Mouse (Mus musculus) NIH3T3 (cell line): ENCODE results near the gene Siah1a.

Experiments
- DNase-seq: peaks from one replicate; pipeline ENCODE4 v3.0.0-alpha.2; 2012; ENCODE audit warnings: low read depth

Siah1a gene

DNA sequence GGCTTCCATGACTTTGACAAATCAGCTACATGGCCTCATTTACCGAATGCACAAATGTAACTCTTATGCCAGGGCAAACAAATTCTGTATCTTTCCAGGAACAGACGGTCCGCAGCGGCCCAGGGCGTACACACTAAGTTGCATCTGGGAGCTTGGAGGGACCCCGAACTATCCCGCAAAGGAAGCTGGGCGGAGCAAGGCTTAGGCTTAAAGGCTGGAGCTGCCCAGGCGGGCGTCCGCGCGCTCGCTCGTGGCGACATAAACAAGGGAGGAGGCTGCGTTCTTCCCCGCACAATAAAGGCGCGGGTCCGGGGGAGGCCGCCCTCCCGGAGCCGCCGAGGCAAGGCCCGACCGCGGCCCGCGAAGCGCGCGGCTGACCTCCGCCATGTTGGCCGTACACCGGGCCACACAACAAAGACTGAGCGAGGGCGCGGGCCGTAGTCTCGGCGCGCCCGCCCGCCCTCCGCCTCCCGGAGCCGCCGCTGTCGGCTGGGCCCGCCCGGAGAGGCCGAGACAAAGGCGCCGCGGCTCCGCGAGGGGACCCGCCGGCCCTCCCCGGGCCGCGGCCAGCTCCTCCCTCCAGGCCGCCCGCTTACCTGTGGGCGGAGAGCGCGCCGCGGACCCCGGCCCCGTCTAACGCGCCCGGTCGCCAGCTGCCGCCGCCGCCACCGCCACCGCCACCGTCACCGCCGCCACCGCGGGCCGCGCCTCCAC, at the start of gene Siah1a, which contains the start of gene Gm10638:
Gene Siah1a (minus strand): TSS at position 714 of the 714 bp plus-strand sequence.
Gene Gm10638 (plus strand): TSS at position 479 of the 714 bp plus-strand sequence.
- peak; percentile 77 for DNase-seq

DNA sequence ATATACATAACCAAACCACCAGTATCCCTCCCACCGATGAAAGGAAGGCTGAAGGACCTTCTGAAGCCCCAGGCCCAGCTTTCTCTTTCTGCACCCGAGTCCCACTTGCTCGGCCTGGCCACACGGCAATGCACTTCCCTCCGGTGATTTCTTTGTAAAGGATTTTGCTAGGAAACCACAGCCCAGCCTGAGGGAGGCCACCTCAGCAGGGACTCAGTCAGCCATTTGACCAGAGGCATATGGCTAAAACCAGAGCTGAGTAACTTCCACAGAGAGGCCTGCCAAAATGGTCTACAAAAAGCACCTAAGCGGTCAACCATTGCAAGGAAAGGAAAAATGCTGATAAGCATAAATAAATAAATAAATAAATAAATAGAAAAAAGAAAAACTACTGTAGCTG, 49.0 kb upstream of the Siah1a start:
- DNase-seq, result no peak

DNA sequence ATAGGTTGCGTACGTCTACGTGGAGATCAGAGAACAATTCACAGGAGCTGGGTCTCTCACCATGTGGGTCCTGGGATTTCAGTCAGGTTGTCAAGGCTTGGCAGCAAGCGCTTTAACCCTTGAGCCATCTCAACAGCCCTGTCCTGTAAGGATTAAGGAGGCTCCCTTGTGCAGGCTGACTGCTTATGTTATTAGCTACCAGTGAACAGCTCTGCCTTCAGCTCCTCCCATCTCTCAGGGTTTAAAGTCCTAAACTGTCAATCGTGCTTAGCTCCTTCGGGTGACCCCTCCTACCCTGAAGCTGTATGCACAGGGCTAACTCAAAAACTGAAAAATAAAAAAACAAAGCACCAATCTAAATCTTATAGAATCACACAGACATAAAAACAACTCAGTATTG, 45.8 kb upstream of the Siah1a start:
- no peak for DNase-seq

DNA sequence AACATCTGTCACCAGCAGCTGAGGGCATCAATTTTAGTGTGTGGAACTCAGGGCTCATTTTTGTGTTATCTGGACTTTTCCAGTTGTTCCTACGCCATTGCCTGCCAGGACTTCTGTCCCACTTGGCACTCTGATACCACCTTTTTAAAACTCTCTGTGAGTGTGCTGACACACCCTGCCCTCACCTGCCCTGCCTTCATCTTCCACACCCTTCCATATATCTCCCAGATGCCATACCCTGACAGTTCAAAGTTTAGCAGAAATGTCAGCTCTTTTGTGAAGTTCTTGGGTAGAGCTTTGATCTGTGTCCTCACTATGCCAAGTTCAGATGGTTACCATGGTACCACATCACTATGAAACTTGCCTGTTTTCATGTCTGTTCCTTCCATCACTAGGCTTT, 43.8 kb upstream of the Siah1a start:
- no peak for DNase-seq

DNA sequence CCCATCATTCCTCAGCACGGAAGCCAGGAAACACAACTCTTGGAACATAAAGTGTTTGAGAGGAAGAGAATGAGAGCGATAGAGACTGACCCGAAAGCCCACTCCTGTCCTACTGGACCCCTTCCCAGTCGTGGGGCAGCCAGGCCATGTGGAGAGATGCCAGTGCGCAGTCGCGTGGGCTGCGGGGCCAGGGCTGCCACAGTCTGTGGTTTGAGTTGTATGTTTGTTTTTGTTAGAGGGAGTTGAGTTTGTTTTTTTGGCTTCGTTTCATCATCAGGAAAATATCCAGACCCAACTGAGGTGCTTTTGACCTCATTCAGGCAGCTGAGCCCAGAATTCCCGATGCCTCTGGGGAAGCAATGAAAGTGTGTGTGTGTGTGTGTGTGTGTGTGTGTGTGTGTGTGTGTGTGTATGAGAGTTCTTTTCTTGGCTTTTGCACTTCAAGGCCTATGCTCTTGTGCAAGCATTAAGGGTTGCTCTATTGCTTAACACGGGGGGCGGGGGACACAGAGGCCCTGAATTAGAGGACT, 42.2 kb upstream of the Siah1a start:
- DNase-seq, result peak; percentile 80

DNA sequence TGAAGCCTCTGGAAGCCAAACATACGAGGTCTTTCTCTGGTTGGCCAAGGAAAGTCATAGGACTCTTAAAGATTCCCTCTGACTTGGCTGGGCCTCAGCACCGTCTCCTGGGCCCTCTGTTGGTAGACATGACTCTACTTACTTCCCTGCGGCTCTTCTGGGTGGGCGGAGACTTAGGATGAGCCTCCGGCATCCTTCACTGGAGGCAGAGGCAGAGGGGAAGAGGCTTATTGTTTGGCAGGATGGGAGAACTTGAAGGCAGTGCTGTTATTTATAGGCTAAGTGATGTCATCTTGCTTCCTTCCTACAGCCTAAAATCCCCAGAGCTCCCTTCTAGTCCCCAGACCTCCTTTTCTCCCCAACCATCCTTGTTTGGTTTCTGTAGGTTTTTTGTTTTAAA, 40.8 kb upstream of the Siah1a start:
- no peak for DNase-seq

DNA sequence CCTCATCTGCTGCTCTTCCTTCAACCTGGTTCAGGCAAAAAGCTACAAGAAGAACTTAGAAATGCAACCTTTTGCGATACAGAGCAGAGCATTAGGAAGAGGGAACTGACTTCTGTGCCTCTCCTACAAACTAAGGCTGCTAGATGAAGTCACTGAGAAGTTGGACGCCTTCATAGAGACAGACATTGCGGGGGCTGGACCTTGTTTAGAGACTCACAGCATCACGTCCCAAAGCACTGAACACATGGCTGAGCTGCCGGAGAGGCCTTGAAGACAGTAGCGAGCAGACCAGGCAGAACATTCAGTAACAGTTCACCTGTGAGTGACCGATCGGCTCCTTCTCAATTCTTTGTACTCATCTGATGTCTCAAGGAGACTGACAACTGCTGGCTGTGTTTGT, 35.4 kb upstream of the Siah1a start:
- no peak for DNase-seq

DNA sequence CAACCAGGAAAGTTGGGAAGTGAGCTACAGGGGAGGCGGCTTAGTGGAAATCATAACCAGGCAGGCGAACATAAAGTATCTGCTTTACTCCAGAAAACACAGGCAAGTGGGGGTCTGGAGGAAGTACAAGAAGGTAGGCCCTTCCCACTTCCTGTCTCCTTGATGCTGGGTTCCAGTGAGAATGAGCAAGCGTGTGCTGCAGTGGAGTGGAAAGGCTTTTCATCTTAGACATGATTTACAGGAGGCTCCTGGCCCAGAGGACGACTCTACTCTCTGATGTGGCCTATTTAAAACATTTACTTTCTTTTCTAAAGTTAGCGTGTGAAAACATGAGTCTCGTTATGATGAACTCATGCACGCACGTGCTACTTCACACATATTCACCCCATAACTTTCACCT, 33.5 kb upstream of the Siah1a start:
- no peak for DNase-seq

DNA sequence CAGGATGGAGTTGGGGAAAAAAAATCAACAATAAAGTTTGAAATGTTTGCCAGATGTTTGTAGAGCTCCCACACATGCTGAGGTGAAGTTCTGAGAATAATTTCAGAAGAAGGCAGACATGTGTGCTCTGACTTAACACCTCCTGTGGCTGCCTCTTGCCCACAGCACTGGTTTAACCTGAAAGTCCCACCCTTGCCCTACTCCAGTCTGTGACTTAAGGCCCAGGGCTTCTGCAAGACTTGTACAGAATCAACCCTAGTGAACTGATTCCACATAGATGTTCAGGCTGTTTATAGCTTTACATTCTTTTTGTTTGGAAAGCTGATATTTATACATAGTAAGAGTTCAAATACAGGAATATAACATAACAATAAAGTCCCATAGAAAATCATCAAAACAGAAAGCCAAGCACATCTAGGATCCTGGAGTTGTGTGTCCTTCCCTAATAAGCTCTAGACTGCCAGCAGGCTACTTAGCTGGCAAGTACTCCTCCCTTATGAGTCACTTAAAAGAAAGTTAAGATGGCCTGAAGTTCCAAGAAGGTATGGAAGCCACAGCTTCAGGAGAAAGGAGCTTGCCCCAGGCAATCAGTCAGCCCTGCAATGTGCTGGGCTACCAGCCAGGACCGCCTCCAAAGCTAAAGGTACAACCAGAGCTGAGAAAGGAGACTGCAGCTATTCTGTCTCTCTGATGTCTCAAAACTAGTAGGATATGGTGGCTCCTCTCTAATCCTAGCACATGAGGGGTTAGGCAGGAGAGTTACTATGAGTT, 24.4 kb upstream of the Siah1a start:
- DNase-seq, result peak; percentile 79

DNA sequence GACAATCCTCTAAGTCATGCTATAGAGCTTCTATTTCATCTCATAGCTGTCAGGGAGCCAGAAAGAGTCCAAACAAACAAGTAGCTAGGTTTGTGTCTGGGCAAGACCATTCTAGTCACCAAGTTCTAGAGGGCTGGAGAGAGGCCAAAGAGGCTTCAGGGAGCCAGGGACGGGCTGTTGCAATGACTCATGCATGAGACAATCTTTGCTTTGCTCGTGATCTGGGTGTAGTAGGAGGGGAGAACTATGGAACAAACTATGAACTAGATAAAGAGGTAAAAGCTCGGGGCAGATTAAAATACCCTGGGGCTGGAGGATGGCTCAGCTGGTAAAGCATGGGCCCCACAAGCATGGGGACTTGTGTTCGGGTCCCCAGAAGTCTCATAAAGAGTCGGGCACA, 22.8 kb upstream of the Siah1a start:
- DNase-seq, result peak; percentile 90

DNA sequence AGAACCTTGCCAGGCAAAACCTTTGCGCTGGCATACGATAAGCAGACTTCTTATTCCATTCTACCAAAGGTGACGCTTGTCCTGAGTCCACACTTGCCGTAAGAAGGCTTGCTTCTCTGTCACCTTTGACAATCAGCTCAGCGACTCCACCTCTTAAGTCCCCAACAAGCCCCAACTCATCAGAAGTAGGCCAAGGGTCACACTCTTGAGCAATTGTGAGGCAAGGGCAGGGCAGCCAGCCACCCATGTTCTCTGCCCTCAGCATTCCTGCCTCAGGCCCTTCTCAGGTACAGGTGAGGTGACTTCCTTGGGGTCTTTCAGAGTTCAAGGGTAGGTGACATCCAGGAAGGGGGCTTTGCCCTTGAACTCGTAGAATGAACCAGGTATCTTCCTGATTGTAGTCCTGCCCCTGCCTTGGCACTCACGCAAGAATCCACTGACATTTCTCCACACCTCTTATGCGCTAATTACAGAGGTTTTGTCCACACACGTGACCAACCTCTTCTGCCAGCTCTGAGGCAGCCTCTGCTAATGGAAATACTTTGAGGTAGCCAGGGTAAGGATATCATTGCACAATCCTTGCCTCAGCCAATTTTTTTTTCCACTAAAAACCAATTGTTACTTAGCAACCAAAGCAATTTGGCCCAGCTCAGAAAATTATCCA, 20.9 kb upstream of the Siah1a start:
- DNase-seq, result peak; percentile 51

DNA sequence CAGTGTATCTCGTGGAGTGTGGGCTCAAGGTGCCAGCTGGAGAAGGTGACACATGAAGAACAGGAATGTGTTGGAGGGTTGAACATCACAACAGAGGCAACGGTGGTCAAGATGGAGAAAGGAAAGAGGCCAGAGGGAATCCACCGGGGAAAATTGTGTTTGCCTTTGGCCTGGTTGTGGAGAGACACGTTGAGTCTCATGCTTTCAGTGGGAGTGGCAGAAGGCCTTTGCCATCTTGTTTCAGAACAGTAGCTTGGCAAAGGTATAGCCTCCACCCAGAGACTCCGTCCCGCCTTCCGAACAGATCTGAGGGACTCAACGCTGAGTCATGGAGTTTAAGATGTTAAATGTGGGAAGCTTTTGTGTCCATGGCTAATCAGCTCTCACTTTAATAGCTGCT, 19.9 kb upstream of the Siah1a start:
- DNase-seq, result no peak

DNA sequence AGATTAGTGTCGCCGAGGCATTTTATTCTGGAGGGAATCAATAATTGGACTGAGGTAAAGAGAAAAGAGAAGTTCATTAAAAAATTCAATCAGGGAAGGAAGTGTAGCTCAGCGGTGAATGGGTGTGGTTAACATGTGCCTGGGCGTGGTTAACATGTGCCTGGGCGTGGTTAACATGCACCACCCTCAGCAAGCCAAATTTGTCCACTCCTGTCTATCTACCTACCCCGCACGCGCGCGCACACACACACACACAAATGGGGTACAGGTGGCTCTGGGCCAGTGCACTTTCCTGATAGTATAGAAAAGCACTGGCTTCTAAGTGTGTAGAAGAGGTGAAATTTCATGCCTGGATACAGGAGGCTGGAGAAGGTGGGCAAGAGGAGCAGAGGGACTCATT, 19.4 kb upstream of the Siah1a start:
- DNase-seq, result no peak

DNA sequence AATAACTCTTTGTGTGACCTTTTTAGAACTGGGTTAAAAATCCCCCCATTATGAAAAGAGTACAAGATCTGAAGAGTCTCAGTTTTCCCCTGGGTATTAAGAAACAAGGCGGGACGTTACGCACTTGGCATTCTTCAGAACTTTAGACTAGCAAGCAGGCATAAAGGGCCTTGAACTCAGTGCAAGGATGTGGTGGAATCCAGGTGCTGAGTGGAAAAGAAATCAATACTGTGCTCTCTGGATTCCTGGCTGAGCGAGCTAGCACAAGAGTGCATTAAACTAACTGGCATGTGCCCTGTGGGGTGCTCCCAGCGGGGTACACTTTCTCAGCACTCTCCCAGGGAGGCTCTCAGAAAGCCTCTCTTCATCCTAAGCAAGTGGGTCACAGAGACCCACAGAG, 17.1 kb upstream of the Siah1a start:
- DNase-seq, result no peak

DNA sequence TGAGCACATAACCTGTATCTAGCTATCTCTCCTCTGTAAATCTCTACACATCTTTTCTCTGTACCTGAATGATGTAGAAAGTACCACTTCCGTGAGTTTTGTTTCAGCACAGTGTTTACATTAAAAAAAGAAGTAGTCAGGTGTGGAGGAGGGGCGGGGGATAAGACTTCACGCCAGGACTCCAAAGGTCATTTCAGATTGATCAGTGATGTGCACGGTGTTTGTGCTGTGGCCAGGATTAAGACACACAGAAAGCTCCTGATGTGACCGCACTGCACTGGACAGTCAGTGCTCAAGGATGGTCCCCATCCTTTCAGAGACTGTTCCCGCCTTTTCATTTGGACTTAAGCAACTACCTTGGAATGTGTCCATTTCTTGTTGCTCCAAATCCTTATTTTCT, 15.0 kb upstream of the Siah1a start:
- no peak for DNase-seq

DNA sequence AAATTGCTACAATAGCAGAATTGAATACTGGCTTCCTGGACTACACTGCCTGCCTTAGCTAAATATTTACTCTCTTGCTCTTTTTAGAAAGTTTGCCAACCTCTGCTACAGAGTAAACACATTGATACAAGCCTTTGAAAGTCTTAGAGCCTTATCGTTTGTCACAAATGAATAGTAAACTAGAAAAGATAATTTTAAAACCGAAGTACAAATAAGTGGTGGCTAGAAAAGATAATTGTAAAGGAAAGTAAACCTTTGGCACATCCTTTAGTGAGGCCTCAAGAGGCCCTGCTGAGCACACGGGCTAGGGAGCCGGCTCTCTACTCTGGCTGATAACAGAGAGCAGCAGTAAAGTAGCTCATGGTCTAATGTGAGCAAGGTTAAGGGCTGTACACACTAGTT, 13.4 kb upstream of the Siah1a start:
- no peak for DNase-seq

DNA sequence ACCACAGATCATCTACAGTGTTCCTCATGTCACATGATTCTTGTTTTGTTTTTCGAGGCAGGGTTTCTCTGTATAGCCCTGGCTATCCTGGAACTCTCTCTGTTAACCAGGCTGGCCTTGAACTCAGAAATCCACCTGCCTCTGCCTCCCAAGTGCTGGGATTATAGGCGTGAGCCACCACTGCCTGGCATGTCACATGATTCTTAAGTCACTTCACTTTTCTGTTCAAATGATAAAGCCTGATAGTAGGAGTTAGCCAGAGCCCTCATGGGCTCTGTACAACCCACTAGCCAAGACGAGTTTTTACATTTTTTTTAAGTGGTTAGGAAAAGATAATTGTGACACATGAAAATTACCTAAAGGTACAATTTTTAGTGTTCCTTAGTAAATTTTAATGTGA, 12.9 kb upstream of the Siah1a start:
- DNase-seq, result no peak

DNA sequence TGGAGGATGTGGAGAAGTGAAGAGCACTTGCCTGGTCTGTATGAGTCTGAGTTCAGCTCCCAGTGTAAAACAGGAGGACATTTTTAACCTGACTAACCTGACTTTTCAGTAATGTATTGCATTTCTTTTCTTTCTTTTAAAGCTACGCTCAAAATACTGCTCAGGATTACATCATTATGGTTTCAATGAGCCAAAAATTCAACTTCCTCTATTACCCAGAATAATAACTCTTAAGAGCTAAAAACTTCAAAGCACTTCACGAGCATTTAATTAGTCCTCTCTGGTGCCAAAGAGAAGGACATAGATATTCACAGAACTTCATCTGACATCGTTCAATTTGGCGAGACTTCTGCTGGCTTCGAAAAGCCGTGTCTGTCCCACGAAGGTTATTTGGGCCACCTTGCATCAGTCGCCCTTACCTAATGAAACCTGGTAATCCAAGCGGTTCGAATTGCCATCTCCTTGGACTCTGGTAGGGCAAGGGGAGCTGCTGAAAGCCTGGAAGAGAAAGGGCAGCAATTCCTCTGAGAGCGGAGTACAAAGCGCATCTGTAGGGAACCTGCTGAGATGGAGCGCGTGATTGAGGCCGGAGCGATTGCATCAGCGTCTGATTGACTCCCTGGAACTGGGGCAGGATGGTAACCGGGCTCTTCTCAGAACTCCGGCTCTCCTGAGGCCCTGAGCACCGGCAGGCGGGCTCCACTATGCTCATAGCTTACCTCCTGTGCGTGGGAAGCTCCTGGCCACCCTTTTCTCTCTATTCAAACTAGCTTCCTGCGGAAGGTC, 11.4 kb upstream of the Siah1a start:
- no peak for DNase-seq

DNA sequence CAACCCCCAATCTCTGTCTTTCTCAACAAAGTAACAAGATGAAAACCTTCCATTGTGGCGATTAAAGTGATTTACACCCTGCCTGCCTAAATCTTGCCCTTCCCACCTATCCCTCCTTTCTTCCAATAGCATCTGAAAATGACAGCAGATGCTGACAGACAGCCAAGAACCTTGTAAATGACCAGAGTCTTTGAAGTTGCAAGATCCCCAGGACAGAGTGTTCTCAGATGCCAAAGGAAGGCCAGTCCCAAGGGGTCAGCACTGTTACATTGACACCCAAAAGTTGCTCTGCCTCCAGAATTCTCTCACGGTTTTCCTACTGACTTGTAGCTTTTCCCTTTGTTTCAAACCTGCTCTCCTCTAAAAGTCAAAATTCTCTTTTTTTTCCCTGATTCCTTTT, 4.1 kb upstream of the Siah1a start:
- DNase-seq, result no peak

DNA sequence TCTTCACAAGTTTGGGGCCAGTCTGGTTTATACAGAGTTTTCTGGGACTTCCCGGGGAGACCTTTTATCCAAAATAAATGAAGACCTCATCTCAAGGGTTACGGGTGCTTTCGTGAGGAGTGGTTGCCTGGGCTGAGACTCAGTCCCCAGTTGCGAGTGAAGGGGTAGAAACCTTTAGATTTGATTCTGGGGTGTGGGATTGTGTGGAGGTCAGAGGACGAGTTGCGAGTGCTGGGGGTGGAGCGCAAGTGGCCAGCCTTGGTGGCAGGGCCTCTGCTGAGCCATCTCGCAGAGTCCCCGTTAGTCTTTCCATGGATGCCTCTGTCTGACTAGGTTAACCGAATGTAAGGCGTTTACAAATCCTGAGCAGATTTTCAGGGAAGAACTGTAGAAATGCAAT, 777 bp upstream of the Siah1a start:
- no peak for DNase-seq

DNA sequence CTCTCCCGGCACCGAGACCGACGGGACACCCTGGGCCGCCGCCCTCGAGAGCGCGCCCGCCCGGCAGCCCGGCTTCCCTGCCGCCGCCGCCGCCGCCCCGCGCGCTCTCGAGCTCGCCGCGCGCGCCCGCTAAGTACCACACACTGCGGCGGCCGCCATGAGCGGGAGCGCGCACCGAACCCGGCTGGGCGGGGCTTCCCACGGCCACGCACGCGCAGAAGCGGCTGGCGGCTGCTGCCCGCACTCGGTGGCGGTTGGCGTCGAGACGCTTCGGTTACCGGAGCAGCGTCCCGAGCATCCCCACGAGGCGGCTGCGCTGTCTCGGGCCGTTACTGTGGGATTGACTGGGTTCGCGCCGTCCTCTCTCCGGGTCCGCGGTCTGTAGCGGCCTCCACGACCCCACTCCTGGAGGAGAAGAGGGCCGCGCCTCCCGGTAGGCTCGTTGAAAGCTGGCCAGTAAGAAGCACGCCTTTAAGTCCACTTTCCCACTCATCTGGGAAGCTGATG, 254 bp upstream of the Siah1a start:
- peak; percentile 96 for DNase-seq
